Mouse (Mus musculus) adrenal gland, adult 2 months (tissue): Measurements from ENCODE around the gene Flywch1. TPM values are rescaled to one million over a fixed set of nuclear protein-coding genes. Genes with fewer than 3 reads are reported as not detected.
A peak's percentile ranks its signal among the peaks of the same experiment; 100 is the strongest.
"Not testable (repeated sequence)": the region's sequence is repeated elsewhere in the genome, so short reads cannot be mapped to it uniquely, and the experiment has no call there.

Source experiments
- DNase-seq: peaks from one replicate; pipeline ENCODE4 v3.0.0; 2021
- polyA plus RNA-seq: library from polyadenylated mRNA; depleted of rRNA; stranded (reverse); fragments of >200 nt; gene quantifications from 2 replicates; pipeline ENCODE4 v1.2.3, GENCODE M21; 2012
- total RNA-seq, 2 experiments: library from RNA; stranded (reverse); gene quantifications; 2 replicates each; pipeline ENCODE4 v1.2.3; 2021

Flywch1 gene
- total and polyA plus RNA-seq, 3 experiments, result 45.8 to 85.0 (median 61.8) TPM

GRCm38 (mm10) chr17:23778447-23778846, 7.0 kb upstream of the Flywch1 start:
- DNase-seq, result no peak

- DNase-seq, result no peak
Observed at GRCm38 (mm10) chr17:23777141-23777540, 5.7 kb upstream of the Flywch1 start.

GRCm38 (mm10) chr17:23776216-23776615, 4.8 kb upstream of the Flywch1 start:
- DNase-seq, result no peak

- DNase-seq, result peak; percentile 89
Observed at GRCm38 (mm10) chr17:23774090-23774489, 2.7 kb upstream of the Flywch1 start.

- DNase-seq, result no peak
Observed at GRCm38 (mm10) chr17:23773676-23774075, 2.3 kb upstream of the Flywch1 start.

- not testable (repeated sequence) for DNase-seq
Observed at GRCm38 (mm10) chr17:23772219-23772556, 786 bp upstream of the Flywch1 start.

GRCm38 (mm10) chr17:23770896-23771283, 512 bp downstream of the Flywch1 start:
- no peak for DNase-seq

GRCm38 (mm10) chr17:23770493-23770892, 909 bp downstream of the Flywch1 start:
- DNase-seq, result no peak

GRCm38 (mm10) chr17:23762976-23763375, 8.4 kb downstream of the Flywch1 start:
- no peak for DNase-seq

- DNase-seq, result no peak
Observed at GRCm38 (mm10) chr17:23761155-23761554, 10.2 kb downstream of the Flywch1 start.

GRCm38 (mm10) chr17:23760231-23760630, 11.2 kb downstream of the Flywch1 start:
- DNase-seq, result no peak

GRCm38 (mm10) chr17:23758801-23759200, 12.6 kb downstream of the Flywch1 start:
- DNase-seq, result no peak

- no peak for DNase-seq
Observed at GRCm38 (mm10) chr17:23757581-23757980, 13.8 kb downstream of the Flywch1 start.

- DNase-seq, result peak; percentile 30
Observed at GRCm38 (mm10) chr17:23755689-23756088, 15.7 kb downstream of the Flywch1 start.

- no peak for DNase-seq
Observed at GRCm38 (mm10) chr17:23749400-23750191, 21.8 kb downstream of the Flywch1 start.

- peak; percentile 85 for DNase-seq
Observed at GRCm38 (mm10) chr17:23748631-23749391, 22.6 kb downstream of the Flywch1 start.

GRCm38 (mm10) chr17:23748026-23748425, 23.4 kb downstream of the Flywch1 start:
- DNase-seq, result no peak

- DNase-seq, result no peak
Observed at GRCm38 (mm10) chr17:23747471-23747870, 23.9 kb downstream of the Flywch1 start.

GRCm38 (mm10) chr17:23746767-23747166, 24.6 kb downstream of the Flywch1 start:
- no peak for DNase-seq

GRCm38 (mm10) chr17:23746311-23746710, 25.1 kb downstream of the Flywch1 start:
- DNase-seq, result no peak

- DNase-seq, result no peak
Observed at GRCm38 (mm10) chr17:23745301-23746251, 25.8 kb downstream of the Flywch1 start, which contains the start of gene Kremen2. TSS of gene Kremen2 (minus strand) at chr17:23745833.

- no peak for DNase-seq
Observed at GRCm38 (mm10) chr17:23744651-23745050, 26.8 kb downstream of the Flywch1 start.
